Mouse (Mus musculus): Measurements from ENCODE around the gene Gm20837.
"Not testable (repeated sequence)": the region's sequence is repeated elsewhere in the genome, so short reads cannot be mapped to it uniquely, and the experiment has no call there.

The Gm20837 gene

GRCm38 (mm10) chrY:90400948-90401347, at the start of gene Gm20837:
Gm20837 (plus strand) TSS chrY:90401248.
- not testable (repeated sequence) for DNase-seq (ENCODE audit: low read depth, low spot score)

Data from embryo, embryonic 11.5 days (tissue).